Mouse (Mus musculus): ENCODE measurements around the gene Prss46.

DNA sequence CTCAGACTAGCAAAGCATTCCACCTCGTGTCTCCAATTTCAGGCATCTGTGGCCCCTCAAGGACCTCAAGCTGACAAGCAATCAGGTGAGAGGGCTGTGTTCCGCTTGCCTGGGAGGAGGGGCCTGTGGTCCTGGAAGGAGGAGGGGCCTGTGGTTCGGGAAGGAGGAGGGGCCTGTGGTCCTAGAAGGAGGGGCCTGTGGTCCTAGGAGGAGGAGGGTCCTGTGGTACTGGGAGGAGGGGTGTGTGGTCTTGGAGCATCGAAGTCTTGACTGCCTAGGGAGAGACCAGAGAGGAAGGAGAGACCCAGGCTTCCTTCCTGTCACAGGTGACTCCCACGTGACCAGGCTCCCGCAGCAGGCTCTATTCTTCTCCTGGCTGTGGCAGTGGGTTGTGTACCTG, 52.3 kb downstream of the Prss46 start:
- no peak for TF ChIP-seq CHD2 (IDR thresholded peaks at IDR 0.05; ENCODE audit: low read depth, low read length)
- TF ChIP-seq HCFC1 (IDR thresholded peaks at IDR 0.05; ENCODE audit: borderline replicate concordance, insufficient read depth, low read length): no peak
